Mouse (Mus musculus) liver, embryonic 11.5 days (tissue): ENCODE measurements around the gene Trim29. TPM values are rescaled to one million over a fixed set of nuclear protein-coding genes. Genes with fewer than 3 reads are reported as not detected.

Experiments
- ATAC-seq: fragments of 200-750 bp; cut with Nextera tagmentation; replicated peaks from 2 replicates; pipeline ENCODE4 v1.8.0; 2017; ENCODE audit warnings: moderate number of reproducible peaks, mild to moderate bottlenecking, moderate TSS enrichment, moderate library complexity; ENCODE audit not compliant: low FRiP score
- DNase-seq: peaks from one replicate; pipeline ENCODE4 v3.0.0-alpha.2; 2017; ENCODE audit warnings: low spot score
- H3K27ac ChIP-seq: fragments of 300-500 bp; sonication (generic); 2 replicates; pipeline ENCODE4 v1.5.1; 2014; ENCODE audit warnings: mild to moderate bottlenecking, low read depth, low read length, control low read depth
- H3K27me3 ChIP-seq: fragments of 300-500 bp; sonication (generic); replicated peaks from 2 replicates; pipeline ENCODE4 v1.6.1; 2014; ENCODE audit warnings: low read length, mixed read lengths; ENCODE audit not compliant: control insufficient read depth, insufficient read depth
- H3K36me3 ChIP-seq: fragments of 300-500 bp; sonication (generic); 2 replicates; pipeline ENCODE4 v1.6.1; 2014; ENCODE audit warnings: mild to moderate bottlenecking, low read length, moderate library complexity, mixed read lengths; ENCODE audit not compliant: control insufficient read depth, insufficient read depth
- H3K4me1 ChIP-seq: fragments of 300-500 bp; sonication (generic); replicated peaks from 2 replicates; pipeline ENCODE4 v1.6.1; 2014; ENCODE audit warnings: low read length, mixed read lengths; ENCODE audit not compliant: control insufficient read depth, insufficient read depth
- H3K4me2 ChIP-seq: fragments of 300-500 bp; sonication (generic); 2 replicates; pipeline ENCODE4 v1.6.1; 2014; ENCODE audit warnings: mild to moderate bottlenecking, control low read depth, moderate library complexity
- H3K4me3 ChIP-seq: fragments of 300-500 bp; sonication (generic); 2 replicates; pipeline ENCODE4 v1.5.1; 2014; ENCODE audit warnings: low read depth, low read length, control low read depth
- H3K9ac ChIP-seq: fragments of 300-500 bp; sonication (generic); 2 replicates; pipeline ENCODE4 v1.6.1; 2014; ENCODE audit warnings: low read depth, low read length, control low read depth
- H3K9me3 ChIP-seq: fragments of 300-500 bp; sonication (generic); 2 replicates; pipeline ENCODE4 v1.6.1; 2016; ENCODE audit warnings: low read length, inconsistent platforms, mixed read lengths; ENCODE audit not compliant: control insufficient read depth
- WGBS: fragments of 180-500 bp; shearing (Covaris S2); extraction: QIAGEN DNeasy Blood & Tissue Kit; methylation state at CpG from one replicate; pipeline ENCODE4 v1.1.7; 2014; 5-methylcytosine and 5-hydroxymethylcytosine counted together
- polyA plus RNA-seq: library from polyadenylated mRNA; unstranded; fragments of >200 nt; fragmentation: Nextera tagmentation; extraction: Ambion mirVana; gene quantifications from 2 replicates; pipeline ENCODE4 v1.2.1, GENCODE M21; 2014

Gene Trim29
- 0.25 TPM in 1 of 2 replicates, not detected in the other for polyA plus RNA-seq

- no peak within 1 kb of the TSS for H3K9ac ChIP-seq
- ATAC-seq (no peak), DNase-seq (no peak)
- no peaks in the 10 kb centered on the region for H3K36me3 ChIP-seq
- peaks cover 6% of the 10 kb centered on the region for H3K27me3 ChIP-seq
- no peak within 1 kb of the TSS for H3K4me3 ChIP-seq
- no peak within 1 kb of the TSS for H3K4me2 ChIP-seq
- no peaks in the 10 kb centered on the region for H3K9me3 ChIP-seq
- H3K27ac ChIP-seq = no peak within 1 kb of the TSS
- WGBS = 46% methylated on average over 12 of the region's 12 CpGs
- no peaks in the 10 kb centered on the region for H3K4me1 ChIP-seq
These were observed at the start of gene Trim29 for GRCm38 (mm10) chr9:43310538-43310937. Trim29 (plus strand) TSS chr9:43310848.

GRCm38 (mm10) chr9:43261124-43261907, 49.3 kb upstream of the Trim29 start:
- Histone ChIP-seq H3K4me2 (no peak overlapping the region), H3K27ac (peak overlapping the region; percentile 30), H3K9ac (no peak overlapping the region), H3K27me3 (no peaks in the 10 kb centered on the region), H3K36me3 (no peaks in the 10 kb centered on the region), H3K4me1 (peaks cover 22% of the 10 kb centered on the region), H3K4me3 (no peak overlapping the region), H3K9me3 (no peaks in the 10 kb centered on the region)
- ATAC-seq = no peak; the same call in 1 of the 2 replicates
- DNase-seq = no peak
- 72% methylated on average over 4 of the region's 4 CpGs for WGBS

- Histone ChIP-seq H3K27ac (peak overlapping the region; percentile 30; the same call in 1 of the 2 replicates), H3K4me3 (no peak overlapping the region), H3K27me3 (no peaks in the 10 kb centered on the region), H3K36me3 (no peaks in the 10 kb centered on the region), H3K9ac (no peak overlapping the region), H3K4me2 (no peak overlapping the region), H3K9me3 (no peaks in the 10 kb centered on the region), H3K4me1 (peaks cover 22% of the 10 kb centered on the region)
- ATAC-seq (no peak; the same call in 1 of the 2 replicates), DNase-seq (no peak)
- 37% methylated on average over 2 of the region's 2 CpGs for WGBS
These were observed 48.7 kb upstream of the Trim29 start for GRCm38 (mm10) chr9:43261941-43262340.

- DNase-seq (no peak), ATAC-seq (no peak)
- WGBS = 66% methylated on average over 4 of the region's 4 CpGs
- H3K27me3 ChIP-seq = no peaks in the 10 kb centered on the region
- H3K27ac ChIP-seq = peak overlapping the region; percentile 30; the same call in 1 of the 2 replicates
- no peaks in the 10 kb centered on the region for H3K36me3 ChIP-seq
- H3K4me3 ChIP-seq = no peak overlapping the region
- H3K4me2 ChIP-seq = no peak overlapping the region
- H3K9me3 ChIP-seq = no peaks in the 10 kb centered on the region
- peaks cover 22% of the 10 kb centered on the region for H3K4me1 ChIP-seq
- H3K9ac ChIP-seq = no peak overlapping the region
These were observed 48.3 kb upstream of the Trim29 start for GRCm38 (mm10) chr9:43262390-43262789.

GRCm38 (mm10) chr9:43262811-43263550, 47.7 kb upstream of the Trim29 start:
- no peak overlapping the region for H3K4me2 ChIP-seq
- peak overlapping the region; percentile 63 for H3K27ac ChIP-seq
- ATAC-seq (no peak), DNase-seq (no peak)
- H3K9me3 ChIP-seq = no peaks in the 10 kb centered on the region
- H3K9ac ChIP-seq = no peak overlapping the region
- no peaks in the 10 kb centered on the region for H3K36me3 ChIP-seq
- H3K27me3 ChIP-seq = no peaks in the 10 kb centered on the region
- 77% methylated on average over 9 of the region's 9 CpGs for WGBS
- H3K4me3 ChIP-seq = no peak overlapping the region
- peaks cover 22% of the 10 kb centered on the region for H3K4me1 ChIP-seq

GRCm38 (mm10) chr9:43263946-43264451, 46.6 kb upstream of the Trim29 start:
- H3K4me1 ChIP-seq = peaks cover 22% of the 10 kb centered on the region
- no peaks in the 10 kb centered on the region for H3K36me3 ChIP-seq
- ATAC-seq (peak; percentile 50; the same call in 1 of the 2 replicates), DNase-seq (no peak)
- no peak overlapping the region for H3K4me3 ChIP-seq
- no peak overlapping the region for H3K9ac ChIP-seq
- 40% methylated on average over 11 of the region's 11 CpGs for WGBS
- H3K27me3 ChIP-seq = no peaks in the 10 kb centered on the region; the same call in 1 of the 2 replicates
- no peak overlapping the region for H3K4me2 ChIP-seq
- H3K27ac ChIP-seq = peak overlapping the region; percentile 63
- no peaks in the 10 kb centered on the region for H3K9me3 ChIP-seq

- DNase-seq = no peak
- Histone ChIP-seq H3K4me2 (no peak overlapping the region), H3K9me3 (no peaks in the 10 kb centered on the region), H3K36me3 (no peaks in the 10 kb centered on the region), H3K4me3 (no peak overlapping the region), H3K27me3 (peaks cover 12% of the 10 kb centered on the region), H3K4me1 (peaks cover 22% of the 10 kb centered on the region), H3K9ac (no peak overlapping the region), H3K27ac (no peak overlapping the region)
- no peak for ATAC-seq
- 70% methylated on average over 9 of the region's 9 CpGs for WGBS
These were observed 45.5 kb upstream of the Trim29 start for GRCm38 (mm10) chr9:43265194-43265593.

GRCm38 (mm10) chr9:43267357-43267756, 43.3 kb upstream of the Trim29 start:
- WGBS = 51% methylated on average over 8 of the region's 8 CpGs
- H3K27ac ChIP-seq = no peak overlapping the region
- no peak overlapping the region for H3K4me2 ChIP-seq
- no peaks in the 10 kb centered on the region for H3K36me3 ChIP-seq
- no peak overlapping the region for H3K9ac ChIP-seq
- ATAC-seq = 0 out of 2 replicates have a peak, but pooled peaks have one; percentile 41
- H3K4me1 ChIP-seq = peaks cover 17% of the 10 kb centered on the region
- H3K4me3 ChIP-seq = no peak overlapping the region
- no peaks in the 10 kb centered on the region for H3K9me3 ChIP-seq
- peaks cover 33% of the 10 kb centered on the region for H3K27me3 ChIP-seq
- no peak for DNase-seq
